Mouse (Mus musculus) cerebellum, adult 2 months (tissue): ENCODE results near the gene Sbpl.

Experiments
- CTCF ChIP-seq: fragments of 200-500 bp; IDR thresholded peaks from 2 replicates; pipeline ENCODE4 v1.5.1; 2011; ENCODE audit warnings: low read depth, mild to moderate bottlenecking, control low read depth, low read length, moderate library complexity, borderline replicate concordance; ENCODE audit not compliant: insufficient read depth
- POLR2A ChIP-seq: fragments of 200-500 bp; IDR thresholded peaks from 2 replicates; pipeline ENCODE4 v1.6.1; 2011; ENCODE audit warnings: low read length, control low read depth, borderline replicate concordance; ENCODE audit not compliant: insufficient read depth

DNA sequence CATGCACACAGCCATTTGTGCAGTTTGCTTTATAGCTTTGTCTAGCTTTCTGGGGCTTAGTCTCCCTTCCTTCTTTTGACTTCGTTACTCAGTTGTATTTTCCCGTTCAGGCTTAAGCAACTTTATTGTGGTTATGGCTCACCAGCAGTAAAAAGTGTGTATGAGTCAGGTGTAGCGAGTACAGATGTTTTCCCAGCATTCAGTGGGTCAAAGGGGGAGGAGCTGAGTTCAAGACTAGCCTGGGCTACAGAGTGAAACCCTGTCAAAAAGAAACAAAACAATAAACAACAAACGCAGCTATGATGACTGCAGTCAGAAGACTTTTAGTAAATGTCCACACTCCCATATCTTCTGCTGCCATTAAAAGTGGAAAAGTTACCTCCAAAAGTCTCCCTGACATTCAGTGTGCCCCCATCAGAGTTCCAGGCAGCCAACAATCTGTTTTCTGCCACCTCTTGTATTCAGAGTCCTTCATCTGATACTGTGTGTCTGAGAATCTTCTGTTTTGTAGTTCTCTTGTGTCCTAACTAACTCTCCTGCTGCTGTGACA, 6.6 kb upstream of the Sbpl start:
- TF ChIP-seq POLR2A: no peak
- TF ChIP-seq CTCF: no peak
